Mouse (Mus musculus): ENCODE data around the gene Mad1l1. TPM values are rescaled to one million over a fixed set of nuclear protein-coding genes. Genes with fewer than 3 reads are reported as not detected.

Mad1l1 gene
- polyA plus RNA-seq, 1 experiment from 2014 or later = 29.8 TPM

GRCm38 (mm10) chr5:140223070-140224053 is 98.0 kb downstream of the Mad1l1 start:
- Histone ChIP-seq H3K4me3 (replicated peaks; ENCODE audit: low read depth, low read length) (no peak overlapping the region), H3K9ac (replicated peaks; ENCODE audit: low read length) (no peak overlapping the region), H3K4me2 (ENCODE audit: low read length) (no peak overlapping the region), H3K27me3 (ENCODE audit: control insufficient read depth, insufficient read depth, low read length) (no peaks in the 10 kb centered on the region), H3K9me3 (ENCODE audit: control insufficient read depth, low read length) (no peaks in the 10 kb centered on the region), H3K27ac (replicated peaks; ENCODE audit: low read depth, low read length) (peak overlapping the region; percentile 58), H3K4me1 (ENCODE audit: control insufficient read depth, insufficient read depth, low read length) (0 out of 2 replicates have a peak, but pooled peaks cover 11% of the 10 kb centered on the region), H3K36me3 (ENCODE audit: control insufficient read depth, insufficient read depth, low read length) (no peaks in the 10 kb centered on the region)
- 9% methylated on average over 20 of the region's 20 CpGs for WGBS
- ATAC-seq (ENCODE audit: low FRiP score, low TSS enrichment) = peak; percentile 46; the same call in 1 of the 2 replicates
- peak; percentile 66 for DNase-seq

- H3K27me3 ChIP-seq (ENCODE audit: control insufficient read depth, insufficient read depth, low read length) = no peaks in the 10 kb centered on the region
- no peak overlapping the region for H3K4me2 ChIP-seq (ENCODE audit: low read length)
- ATAC-seq (ENCODE audit: low FRiP score, low TSS enrichment) (no peak), DNase-seq (no peak)
- no peak overlapping the region for H3K9ac ChIP-seq (replicated peaks; ENCODE audit: low read length)
- 77% methylated on average over 3 of the region's 3 CpGs for whole genome bisulfite sequencing
- no peaks in the 10 kb centered on the region for H3K36me3 ChIP-seq (ENCODE audit: control insufficient read depth, insufficient read depth, low read length)
- H3K9me3 ChIP-seq (ENCODE audit: control insufficient read depth, low read length) = no peaks in the 10 kb centered on the region
- H3K4me1 ChIP-seq (ENCODE audit: control insufficient read depth, insufficient read depth, low read length) = 0 out of 2 replicates have a peak, but pooled peaks cover 11% of the 10 kb centered on the region
- no peak overlapping the region for H3K27ac ChIP-seq (replicated peaks; ENCODE audit: low read depth, low read length)
- no peak overlapping the region for H3K4me3 ChIP-seq (replicated peaks; ENCODE audit: low read depth, low read length)
These were observed 100.2 kb downstream of the Mad1l1 start for GRCm38 (mm10) chr5:140221016-140221650.

- no peak for DNase-seq
- Histone ChIP-seq H3K9ac (replicated peaks; ENCODE audit: low read length) (no peak overlapping the region), H3K36me3 (ENCODE audit: control insufficient read depth, insufficient read depth, low read length) (no peaks in the 10 kb centered on the region), H3K4me1 (ENCODE audit: control insufficient read depth, insufficient read depth, low read length) (0 out of 2 replicates have a peak, but pooled peaks cover 11% of the 10 kb centered on the region), H3K27me3 (ENCODE audit: control insufficient read depth, insufficient read depth, low read length) (no peaks in the 10 kb centered on the region), H3K9me3 (ENCODE audit: control insufficient read depth, low read length) (no peaks in the 10 kb centered on the region), H3K4me2 (ENCODE audit: low read length) (no peak overlapping the region), H3K4me3 (replicated peaks; ENCODE audit: low read depth, low read length) (no peak overlapping the region), H3K27ac (replicated peaks; ENCODE audit: low read depth, low read length) (no peak overlapping the region)
- 81% methylated on average over 1 of the region's 1 CpGs for WGBS
- ATAC-seq (ENCODE audit: low FRiP score, low TSS enrichment) = no peak
These were observed 102.1 kb downstream of the Mad1l1 start for GRCm38 (mm10) chr5:140219252-140219651.

GRCm38 (mm10) chr5:140217900-140218299 is 103.5 kb downstream of the Mad1l1 start:
- WGBS = 48% methylated on average over 2 of the region's 2 CpGs
- no peaks in the 10 kb centered on the region for H3K9me3 ChIP-seq (ENCODE audit: control insufficient read depth, low read length)
- H3K27me3 ChIP-seq (ENCODE audit: control insufficient read depth, insufficient read depth, low read length) = no peaks in the 10 kb centered on the region
- H3K27ac ChIP-seq (replicated peaks; ENCODE audit: low read depth, low read length) = no peak overlapping the region
- DNase-seq (no peak), ATAC-seq (ENCODE audit: low FRiP score, low TSS enrichment) (no peak)
- H3K36me3 ChIP-seq (ENCODE audit: control insufficient read depth, insufficient read depth, low read length) = no peaks in the 10 kb centered on the region
- no peak overlapping the region for H3K9ac ChIP-seq (replicated peaks; ENCODE audit: low read length)
- no peak overlapping the region for H3K4me2 ChIP-seq (ENCODE audit: low read length)
- 0 out of 2 replicates have a peak, but pooled peaks cover 4% of the 10 kb centered on the region for H3K4me1 ChIP-seq (ENCODE audit: control insufficient read depth, insufficient read depth, low read length)
- H3K4me3 ChIP-seq (replicated peaks; ENCODE audit: low read depth, low read length) = no peak overlapping the region

- Histone ChIP-seq H3K36me3 (ENCODE audit: control insufficient read depth, insufficient read depth, low read length) (no peaks in the 10 kb centered on the region), H3K27me3 (ENCODE audit: control insufficient read depth, insufficient read depth, low read length) (no peaks in the 10 kb centered on the region), H3K4me2 (ENCODE audit: low read length) (no peak overlapping the region), H3K9ac (replicated peaks; ENCODE audit: low read length) (no peak overlapping the region), H3K9me3 (ENCODE audit: control insufficient read depth, low read length) (no peaks in the 10 kb centered on the region), H3K4me1 (ENCODE audit: control insufficient read depth, insufficient read depth, low read length) (0 out of 2 replicates have a peak, but pooled peaks cover 4% of the 10 kb centered on the region), H3K27ac (replicated peaks; ENCODE audit: low read depth, low read length) (no peak overlapping the region), H3K4me3 (replicated peaks; ENCODE audit: low read depth, low read length) (no peak overlapping the region)
- DNase-seq (no peak), ATAC-seq (ENCODE audit: low FRiP score, low TSS enrichment) (no peak)
- WGBS = 77% methylated on average over 3 of the region's 3 CpGs
These were observed 104.3 kb downstream of the Mad1l1 start for GRCm38 (mm10) chr5:140217083-140217482.

GRCm38 (mm10) chr5:140215471-140216087 is 105.8 kb downstream of the Mad1l1 start:
- ATAC-seq (ENCODE audit: low FRiP score, low TSS enrichment) = no peak
- no peaks in the 10 kb centered on the region for H3K9me3 ChIP-seq (ENCODE audit: control insufficient read depth, low read length)
- H3K4me3 ChIP-seq (replicated peaks; ENCODE audit: low read depth, low read length) = no peak overlapping the region
- no peaks in the 10 kb centered on the region for H3K36me3 ChIP-seq (ENCODE audit: control insufficient read depth, insufficient read depth, low read length)
- no peak overlapping the region for H3K4me2 ChIP-seq (ENCODE audit: low read length)
- H3K27ac ChIP-seq (replicated peaks; ENCODE audit: low read depth, low read length) = no peak overlapping the region
- no peak for DNase-seq
- H3K4me1 ChIP-seq (ENCODE audit: control insufficient read depth, insufficient read depth, low read length) = no peaks in the 10 kb centered on the region
- 82% methylated on average over 4 of the region's 4 CpGs for WGBS
- no peaks in the 10 kb centered on the region for H3K27me3 ChIP-seq (ENCODE audit: control insufficient read depth, insufficient read depth, low read length)
- H3K9ac ChIP-seq (replicated peaks; ENCODE audit: low read length) = no peak overlapping the region

- Histone ChIP-seq H3K4me1 (ENCODE audit: control insufficient read depth, insufficient read depth, low read length) (peaks cover 6% of the 10 kb centered on the region; the same call in 1 of the 2 replicates), H3K27ac (replicated peaks; ENCODE audit: low read depth, low read length) (no peak overlapping the region), H3K9ac (replicated peaks; ENCODE audit: low read length) (no peak overlapping the region), H3K9me3 (ENCODE audit: control insufficient read depth, low read length) (no peaks in the 10 kb centered on the region), H3K36me3 (ENCODE audit: control insufficient read depth, insufficient read depth, low read length) (no peaks in the 10 kb centered on the region), H3K4me3 (replicated peaks; ENCODE audit: low read depth, low read length) (no peak overlapping the region), H3K4me2 (ENCODE audit: low read length) (no peak overlapping the region), H3K27me3 (ENCODE audit: control insufficient read depth, insufficient read depth, low read length) (no peaks in the 10 kb centered on the region)
- 88% methylated on average over 4 of the region's 4 CpGs for WGBS
- DNase-seq (no peak), ATAC-seq (ENCODE audit: low FRiP score, low TSS enrichment) (no peak)
These were observed 108.4 kb downstream of the Mad1l1 start for GRCm38 (mm10) chr5:140213001-140213400.

- Histone ChIP-seq H3K36me3 (ENCODE audit: control insufficient read depth, insufficient read depth, low read length) (no peaks in the 10 kb centered on the region), H3K9me3 (ENCODE audit: control insufficient read depth, low read length) (no peaks in the 10 kb centered on the region), H3K9ac (replicated peaks; ENCODE audit: low read length) (no peak overlapping the region), H3K27ac (replicated peaks; ENCODE audit: low read depth, low read length) (no peak overlapping the region), H3K4me1 (ENCODE audit: control insufficient read depth, insufficient read depth, low read length) (peaks cover 6% of the 10 kb centered on the region; the same call in 1 of the 2 replicates), H3K4me2 (ENCODE audit: low read length) (no peak overlapping the region), H3K4me3 (replicated peaks; ENCODE audit: low read depth, low read length) (no peak overlapping the region), H3K27me3 (ENCODE audit: control insufficient read depth, insufficient read depth, low read length) (no peaks in the 10 kb centered on the region)
- ATAC-seq (ENCODE audit: low FRiP score, low TSS enrichment) (no peak), DNase-seq (no peak)
- 82% methylated on average over 6 of the region's 6 CpGs for WGBS
These were observed 110.8 kb downstream of the Mad1l1 start for GRCm38 (mm10) chr5:140210417-140211184.

Measured in midbrain, embryonic 14.5 days (tissue).